Mouse (Mus musculus) lung, postnatal 10 days (tissue): ENCODE data around the gene A930002H24Rik.
A peak's percentile ranks its signal among the peaks of the same experiment; 100 is the strongest.
"Not testable (repeated sequence)": the region's sequence is repeated elsewhere in the genome, so short reads cannot be mapped to it uniquely, and the experiment has no call there.

Experiments used
- DNase-seq: peaks from one replicate; pipeline ENCODE4 v3.0.0; 2021

Gene A930002H24Rik

DNA sequence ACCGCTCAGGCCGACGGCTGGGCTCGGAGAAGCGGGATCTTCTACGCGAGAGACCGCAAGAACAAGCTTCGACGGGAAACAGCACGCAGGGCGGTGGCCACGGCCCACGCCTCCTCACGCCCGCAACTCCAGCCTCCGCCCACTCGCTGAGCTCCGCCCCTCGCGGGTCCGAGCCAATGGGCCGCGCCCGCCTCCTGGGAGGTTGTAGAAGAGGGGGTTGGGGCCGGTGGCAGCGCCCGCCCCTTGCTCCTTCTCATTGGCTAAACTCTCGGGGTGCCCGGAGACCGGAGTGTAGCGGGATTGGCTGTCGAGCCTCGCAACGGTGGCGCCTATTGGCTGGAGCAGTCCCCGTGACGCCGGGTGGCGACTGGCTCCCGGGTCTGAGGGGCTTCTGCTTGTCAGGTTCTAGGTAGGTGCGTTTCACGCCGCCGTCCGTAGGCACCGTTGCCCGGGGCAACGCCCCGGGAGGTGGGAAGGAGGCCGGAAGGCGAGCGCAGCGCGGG is at the start of gene A930002H24Rik:
Gene A930002H24Rik, minus strand, starts transcription at position 145 of the 503 bp plus-strand sequence.
- peak; percentile 99 for DNase-seq

DNA sequence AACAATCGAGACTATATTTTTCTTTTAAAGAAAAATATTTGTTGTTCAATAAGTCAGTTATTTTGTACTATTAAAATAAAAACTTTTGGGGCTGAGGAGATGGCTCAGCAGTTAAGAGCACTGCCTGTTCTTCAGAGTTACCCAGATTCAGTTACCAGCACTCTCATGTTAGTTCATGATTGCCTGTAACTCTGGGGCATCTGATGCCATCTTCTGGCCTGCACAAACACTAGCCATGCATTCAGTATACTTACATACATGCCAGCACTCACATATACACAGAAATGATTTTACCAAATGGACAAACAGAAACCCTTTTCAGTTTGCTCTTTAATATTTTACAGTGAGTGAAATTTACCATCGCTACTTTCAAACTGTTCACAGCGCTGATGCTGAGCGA is 45.7 kb upstream of the A930002H24Rik start:
- no peak for DNase-seq

DNA sequence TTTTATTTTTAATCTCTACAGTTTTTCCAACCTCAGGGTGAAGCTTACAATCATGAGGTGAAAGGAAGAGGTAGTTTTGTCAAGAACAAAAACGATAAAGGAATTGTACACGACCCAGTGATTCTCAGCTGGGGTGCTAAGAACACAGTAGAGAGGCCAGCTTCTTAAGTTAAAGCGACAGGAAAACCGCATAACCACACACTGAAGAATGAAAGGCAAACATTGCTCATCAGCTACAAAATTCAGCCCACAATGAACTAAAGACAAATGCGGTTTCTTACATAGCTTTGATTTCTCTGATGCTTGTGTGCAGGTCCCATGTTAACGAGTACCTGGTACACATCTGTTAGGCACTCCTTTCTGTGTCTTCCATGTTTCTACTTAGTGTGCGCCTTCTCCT is 33.5 kb upstream of the A930002H24Rik start:
- no peak for DNase-seq

DNA sequence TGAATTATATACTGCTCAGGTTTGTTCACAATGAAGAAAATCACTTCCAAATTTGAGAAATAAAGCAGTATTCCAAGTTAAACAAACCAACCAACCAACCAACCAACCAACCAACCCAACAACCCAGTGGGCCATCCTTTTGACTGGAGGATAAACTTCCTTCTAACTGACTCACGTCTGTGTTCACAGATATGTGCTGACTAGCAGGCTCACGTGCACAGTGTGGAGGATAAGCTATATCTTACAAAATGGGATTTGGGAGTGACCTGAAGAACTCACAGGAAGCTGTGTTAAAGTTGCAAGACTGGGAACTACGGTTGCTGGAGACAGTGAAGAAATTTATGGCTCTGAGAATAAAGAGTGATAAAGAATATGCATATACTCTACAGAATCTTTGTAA is 32.2 kb upstream of the A930002H24Rik start:
- DNase-seq = no peak

DNA sequence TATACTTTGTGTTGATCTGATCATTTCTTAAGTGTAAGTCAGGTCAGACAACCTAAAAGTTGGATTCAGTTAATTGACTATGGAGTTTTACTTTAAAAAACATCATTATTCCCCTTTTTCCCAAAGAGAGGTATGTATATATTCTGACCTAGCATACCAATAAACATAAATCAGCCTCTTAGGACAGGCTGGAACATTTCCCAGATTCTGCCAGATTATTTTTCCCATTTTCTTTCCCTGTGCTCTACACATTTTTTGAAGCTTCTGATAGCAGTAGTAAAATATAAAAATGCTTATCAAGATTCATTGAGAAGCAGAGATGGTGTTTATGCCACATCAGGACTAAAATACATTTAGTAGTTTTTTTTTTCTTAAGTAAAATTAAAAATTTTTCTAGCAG is 27.0 kb upstream of the A930002H24Rik start:
- no peak for DNase-seq

DNA sequence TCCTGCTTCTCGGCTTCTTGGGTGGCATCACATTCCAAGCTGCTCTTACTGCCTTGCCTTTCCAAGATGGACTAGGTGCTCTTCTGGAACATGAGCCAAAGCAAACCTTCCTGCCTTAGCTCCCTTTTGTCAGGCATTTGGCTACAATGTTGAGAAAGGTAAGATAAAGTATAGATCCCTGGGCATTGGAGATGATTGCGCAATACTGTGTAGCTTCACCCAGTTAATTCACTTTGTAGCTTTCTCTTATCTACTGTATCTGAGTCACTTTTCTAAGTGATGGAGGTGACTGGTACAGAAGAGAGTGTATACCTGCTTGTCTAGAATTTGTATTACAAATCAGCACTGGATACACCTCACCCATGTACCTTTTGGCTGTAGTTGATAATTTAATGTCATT is 23.4 kb upstream of the A930002H24Rik start:
- no peak for DNase-seq

DNA sequence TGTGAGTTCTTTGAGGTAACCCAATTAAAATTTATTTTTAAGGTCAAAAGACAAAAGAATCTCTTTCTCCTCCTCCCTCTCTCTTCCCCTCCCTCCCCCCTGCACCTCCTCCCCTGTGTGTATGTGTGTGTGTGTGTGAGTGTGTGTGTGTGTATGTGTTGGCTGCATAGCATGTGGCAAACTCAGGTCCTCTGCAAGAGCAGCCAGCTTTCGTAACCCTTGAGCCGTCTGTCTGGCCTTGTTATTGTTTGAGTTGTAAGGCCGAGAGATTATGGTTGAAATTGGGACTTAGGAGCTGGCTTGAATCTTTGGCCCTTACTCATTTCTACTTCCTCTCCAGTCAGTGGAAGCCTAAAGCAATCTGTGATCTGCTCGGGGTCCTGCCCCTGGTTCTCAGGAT is 16.4 kb upstream of the A930002H24Rik start:
- DNase-seq = no peak

DNA sequence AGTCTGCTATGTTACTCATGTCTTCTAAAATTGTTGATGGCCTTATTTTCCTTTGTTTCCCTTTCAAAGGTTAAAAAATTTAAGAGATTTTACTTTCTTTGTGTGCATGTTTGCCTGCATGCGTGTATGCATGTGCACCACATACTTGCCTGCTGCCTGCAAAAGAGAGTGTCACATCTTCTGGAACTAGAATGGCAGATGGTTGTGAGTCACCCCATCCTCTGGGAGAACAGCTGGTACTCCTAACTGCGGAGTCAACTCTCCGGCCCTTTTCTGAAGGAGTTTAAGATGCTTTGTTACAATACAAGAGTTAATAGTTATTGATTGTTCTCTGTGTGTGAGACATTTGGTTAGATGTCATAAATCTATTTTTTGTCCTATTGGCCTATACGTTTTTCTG is 15.3 kb upstream of the A930002H24Rik start:
- DNase-seq = no peak

DNA sequence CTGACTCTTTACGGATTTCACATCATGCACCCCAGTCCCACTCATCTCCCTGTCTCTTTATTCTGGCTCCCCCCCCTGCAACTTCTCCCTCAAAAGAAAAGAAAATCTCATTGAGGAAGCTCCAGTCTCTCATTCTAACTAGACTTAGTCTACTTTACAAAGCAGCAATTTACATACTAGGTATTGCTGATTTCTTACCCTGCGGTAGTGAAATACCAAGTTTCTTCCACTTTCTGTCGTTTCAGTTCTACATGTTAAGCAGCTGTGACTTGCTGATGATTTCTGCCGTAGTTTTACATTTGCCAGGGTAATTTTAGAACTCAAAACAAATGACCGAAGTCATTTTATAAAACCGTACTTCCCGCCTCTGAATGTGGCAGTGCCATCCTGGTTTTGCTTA is 8.2 kb upstream of the A930002H24Rik start:
- no peak for DNase-seq

DNA sequence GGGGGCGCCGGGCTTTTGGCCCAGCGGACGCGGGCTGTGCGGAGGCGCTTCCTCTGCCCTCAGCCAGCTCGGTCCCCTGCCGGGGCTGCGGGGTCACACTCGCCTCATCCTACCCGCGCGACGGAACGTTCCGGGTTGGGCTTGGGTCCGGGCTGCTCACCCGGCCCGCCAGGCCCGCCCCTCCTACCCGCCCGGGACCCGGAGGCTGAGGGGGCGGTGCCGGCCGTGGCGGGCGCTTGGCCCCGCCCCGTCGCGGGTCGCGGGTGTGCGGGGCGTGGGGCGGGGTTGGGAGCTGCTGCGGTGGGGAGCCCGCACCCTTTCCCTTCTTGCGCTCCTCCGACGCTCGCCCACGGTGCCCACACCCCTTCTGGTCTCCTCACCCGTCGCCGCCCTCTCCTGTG is 580 bp upstream of the A930002H24Rik start:
- peak; percentile 62 for DNase-seq

DNA sequence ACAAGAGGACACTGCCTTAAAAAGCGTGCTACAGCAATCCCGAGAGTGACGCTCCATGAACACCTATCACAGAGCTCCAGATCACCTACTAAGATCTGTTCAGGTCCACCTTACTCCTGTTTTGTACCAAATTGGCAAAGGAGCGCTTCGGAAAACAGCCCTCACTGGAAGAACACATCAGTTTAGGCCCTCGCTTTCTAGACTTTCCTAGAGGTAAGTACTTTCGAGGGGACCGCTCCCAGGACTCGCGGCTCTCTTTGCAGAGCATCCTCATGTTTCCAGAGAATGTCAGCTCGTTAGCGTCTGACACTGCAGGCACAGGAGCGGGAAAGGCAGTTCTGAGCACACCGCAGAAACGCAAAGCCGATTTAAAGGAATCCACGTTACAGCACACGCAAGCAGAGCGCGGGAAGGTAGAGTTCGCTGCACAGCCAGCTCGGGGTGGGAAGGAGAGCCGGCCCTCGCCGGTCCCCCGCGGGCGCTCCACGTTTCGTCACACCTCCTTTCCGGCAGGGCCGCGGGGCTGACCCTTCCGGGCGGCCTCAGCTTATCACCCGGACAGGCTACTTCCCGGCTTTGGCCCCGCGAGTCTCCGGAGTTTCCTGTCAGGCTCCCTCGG is 470 bp downstream of the A930002H24Rik start, which contains the start of gene Fer:
Gene Fer, plus strand, starts transcription at position 51 of the 619 bp plus-strand sequence.
- DNase-seq = peak; percentile 3

DNA sequence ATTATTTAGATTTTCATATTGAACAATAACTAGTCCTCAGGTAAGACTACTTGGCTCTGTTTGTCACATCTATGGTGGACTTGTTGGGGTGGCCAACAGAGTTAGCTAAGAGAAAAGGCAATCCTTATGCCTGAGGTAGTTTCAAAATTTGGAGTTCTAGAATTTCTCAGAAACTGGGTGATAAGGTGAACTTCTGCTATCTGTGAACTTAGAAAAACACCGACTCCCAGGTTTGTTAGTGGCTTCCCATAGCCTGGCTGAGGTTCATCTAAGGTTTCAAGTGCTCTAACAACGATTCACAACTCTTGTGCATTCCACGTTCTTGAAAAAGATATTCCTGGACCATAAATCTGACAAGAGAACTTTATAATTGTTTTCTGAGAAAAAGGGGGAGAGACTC is 1.2 kb downstream of the A930002H24Rik start:
- no peak for DNase-seq

DNA sequence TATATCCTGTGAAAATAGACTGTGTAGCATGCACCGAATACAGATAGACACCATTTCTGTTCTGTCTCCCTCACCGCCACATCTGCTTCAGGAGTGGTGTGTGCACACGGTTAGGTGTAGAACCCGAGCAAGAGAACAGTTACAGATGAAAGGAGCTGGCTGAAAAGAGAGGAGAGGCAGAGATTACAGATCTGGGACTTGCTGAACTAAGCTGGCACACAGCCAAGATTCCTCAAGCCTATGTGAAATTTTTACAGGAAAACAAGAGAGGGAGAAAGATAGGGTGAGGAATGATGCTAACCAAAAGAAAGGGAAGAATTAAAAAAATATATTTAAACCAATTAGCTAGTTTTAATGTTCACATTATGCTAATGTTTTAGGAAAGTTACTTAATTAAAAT is 2.6 kb downstream of the A930002H24Rik start:
- peak; percentile 8 for DNase-seq

DNA sequence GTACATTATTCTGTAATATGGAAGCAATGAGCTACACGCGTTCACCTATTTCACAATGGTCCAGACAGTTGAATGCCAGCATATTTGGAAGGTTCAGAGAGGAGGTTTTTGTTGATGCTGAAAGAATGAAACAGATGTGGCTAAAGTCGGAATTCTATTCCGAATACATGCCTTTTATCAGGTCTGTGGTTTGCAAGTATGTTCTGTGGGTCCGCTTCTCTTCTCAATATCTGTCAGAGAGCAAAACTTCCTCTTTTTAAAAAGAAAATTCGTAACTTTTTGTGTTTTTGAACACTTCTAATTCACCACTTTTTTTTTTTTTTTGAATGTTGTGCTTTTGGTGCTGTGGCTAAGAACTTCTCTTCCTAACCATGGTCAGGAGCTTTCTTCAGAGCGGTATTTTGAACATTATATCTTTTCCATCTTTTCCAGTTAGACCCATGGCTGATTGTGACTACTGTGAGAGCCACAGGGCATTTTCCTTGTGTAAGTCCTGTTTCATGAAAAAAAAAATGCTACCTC is 6.5 kb downstream of the A930002H24Rik start:
- DNase-seq = no peak

DNA sequence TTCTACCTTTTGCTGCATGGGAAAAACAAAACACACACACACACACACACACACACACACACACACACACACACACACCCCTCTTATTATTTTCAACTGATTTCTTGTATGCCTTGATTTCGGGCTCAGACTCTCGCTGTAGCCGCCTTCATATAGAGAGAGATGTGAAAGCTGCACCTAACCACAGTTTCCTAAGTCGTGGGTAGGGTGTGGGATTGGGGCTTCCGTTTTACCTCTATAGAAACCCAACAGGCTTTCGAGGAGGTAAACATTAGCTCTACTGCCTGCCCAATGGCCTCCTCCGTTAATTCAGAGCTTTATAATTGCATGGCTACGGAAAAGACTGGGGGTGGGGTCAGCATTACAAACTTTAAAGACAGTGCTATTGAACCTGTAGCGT is 13.6 kb downstream of the A930002H24Rik start:
- DNase-seq = no peak

DNA sequence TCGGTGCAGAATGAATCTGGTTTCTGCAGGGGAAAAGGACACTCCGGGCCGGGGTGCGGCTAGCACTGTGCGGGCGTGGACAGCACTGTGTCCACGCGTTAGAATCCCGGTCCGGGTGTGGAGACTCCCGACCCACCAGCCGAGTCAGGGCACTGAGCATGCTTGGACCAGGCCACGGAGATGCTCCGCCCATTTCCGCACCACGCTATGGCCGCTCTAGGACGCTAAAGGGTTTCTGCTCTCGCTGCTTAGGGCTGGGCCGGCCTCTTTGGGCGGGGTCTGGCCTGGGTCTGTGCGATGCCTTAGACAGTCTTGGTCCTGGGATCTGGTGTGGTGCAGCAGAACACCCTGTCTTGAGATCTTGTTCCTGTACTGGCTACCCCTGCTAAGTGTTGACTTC is 14.0 kb downstream of the A930002H24Rik start:
- DNase-seq = peak; percentile 95

DNA sequence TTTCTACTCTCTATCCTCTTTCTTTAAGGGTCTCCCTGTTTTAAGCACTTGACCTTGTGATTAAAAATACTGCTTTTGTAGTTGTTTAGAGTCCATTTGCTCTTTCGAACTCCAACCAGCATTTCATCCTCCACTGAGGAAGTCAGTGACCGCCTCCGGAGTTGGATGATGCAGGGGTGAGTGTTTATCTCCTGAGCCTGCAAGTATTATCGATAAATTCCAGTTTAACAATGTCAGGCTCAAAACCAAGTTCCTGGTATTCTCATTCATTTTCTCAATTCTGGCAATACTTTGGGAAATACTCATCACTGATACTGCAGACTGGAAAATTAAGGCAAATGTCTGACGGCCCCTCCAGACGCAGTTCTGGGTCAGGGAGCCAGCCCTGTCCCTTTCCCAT is 14.4 kb downstream of the A930002H24Rik start:
- no peak for DNase-seq

DNA sequence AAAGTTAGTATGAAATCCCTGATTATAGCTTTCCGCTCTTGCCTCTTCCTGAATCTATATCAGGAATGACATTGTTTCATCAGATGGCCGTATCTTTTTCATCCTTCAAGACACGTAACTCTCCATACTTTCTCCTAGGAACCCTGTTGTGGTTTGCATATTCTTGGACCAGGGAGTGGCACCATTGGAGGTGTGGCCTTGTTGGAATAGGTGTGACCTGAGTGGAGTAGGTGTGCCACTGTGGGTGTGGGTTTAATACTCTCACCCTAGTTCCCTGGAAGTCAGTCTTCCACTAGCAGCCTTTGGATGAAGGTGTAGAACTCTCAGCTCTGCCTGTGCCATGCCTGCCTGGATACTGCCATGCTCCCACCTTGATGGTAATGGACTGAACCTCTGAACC is 17.8 kb downstream of the A930002H24Rik start:
- DNase-seq = not testable (repeated sequence)

DNA sequence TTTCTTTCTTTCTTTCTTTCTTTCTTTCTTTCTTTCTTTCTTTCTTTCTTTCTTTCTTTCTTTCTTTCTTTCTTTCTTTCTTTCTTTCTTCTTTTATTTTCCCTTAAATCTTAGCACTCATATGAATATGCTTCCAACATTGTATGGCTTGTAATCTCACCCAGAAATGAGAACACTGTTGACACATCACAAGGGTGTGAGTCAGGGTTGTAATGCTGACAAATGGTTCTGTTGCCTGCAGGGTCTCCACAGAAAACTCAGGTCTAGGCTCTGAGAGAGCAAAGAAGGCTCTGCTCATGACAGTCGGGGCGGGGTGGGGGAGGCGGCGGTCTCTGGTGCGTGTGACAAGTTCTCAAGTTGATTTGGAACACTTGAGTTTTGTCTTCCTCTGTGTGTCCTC is 18.7 kb downstream of the A930002H24Rik start:
- no peak for DNase-seq

DNA sequence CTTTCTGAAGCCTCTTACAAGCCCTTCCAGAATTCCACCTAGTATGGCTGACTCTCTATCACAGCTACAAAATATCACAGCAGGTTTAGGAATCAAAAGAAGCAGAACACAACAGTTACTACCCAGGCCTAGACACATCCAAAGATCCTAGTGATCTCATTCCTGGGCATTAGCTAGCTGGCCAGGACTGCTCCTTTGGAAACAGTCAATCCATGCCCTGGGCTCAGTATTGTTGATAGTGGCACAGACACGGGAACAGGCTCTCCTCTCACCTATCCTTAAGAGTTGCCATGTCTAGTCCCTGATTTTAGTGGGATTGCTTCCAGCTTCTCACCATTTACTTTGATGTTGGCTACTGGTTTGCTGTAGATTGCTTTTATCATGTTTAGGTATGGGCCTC is 21.4 kb downstream of the A930002H24Rik start:
- no peak for DNase-seq

DNA sequence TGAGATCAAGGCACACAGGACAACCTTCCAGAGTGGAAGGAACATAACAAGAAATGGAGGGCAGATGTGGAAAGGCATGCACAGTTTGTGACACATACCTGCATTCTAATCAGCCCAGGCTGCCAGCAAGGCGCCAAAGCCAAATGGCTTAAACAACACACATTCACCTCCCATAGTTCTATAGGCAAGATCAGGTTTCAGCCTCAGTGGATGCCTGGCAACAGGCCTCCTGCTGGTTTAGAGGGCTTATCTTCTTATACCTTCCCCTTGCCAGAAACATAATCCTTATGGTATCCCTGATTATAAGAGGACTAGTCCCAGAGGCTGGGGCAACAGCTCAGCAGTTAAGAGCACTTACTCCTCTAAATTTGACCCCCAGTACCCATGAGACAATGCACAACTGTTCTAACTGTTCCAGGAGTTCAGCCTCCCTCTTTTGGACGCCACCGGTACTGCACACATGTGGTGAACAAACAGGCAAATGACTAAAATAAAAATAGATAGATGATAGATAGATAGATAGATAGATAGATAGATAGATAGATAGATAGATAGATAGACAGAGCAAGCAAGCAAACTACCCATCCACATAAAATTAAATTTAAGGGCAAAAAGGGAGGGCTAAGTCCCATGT is 23.8 kb downstream of the A930002H24Rik start:
- no peak for DNase-seq

DNA sequence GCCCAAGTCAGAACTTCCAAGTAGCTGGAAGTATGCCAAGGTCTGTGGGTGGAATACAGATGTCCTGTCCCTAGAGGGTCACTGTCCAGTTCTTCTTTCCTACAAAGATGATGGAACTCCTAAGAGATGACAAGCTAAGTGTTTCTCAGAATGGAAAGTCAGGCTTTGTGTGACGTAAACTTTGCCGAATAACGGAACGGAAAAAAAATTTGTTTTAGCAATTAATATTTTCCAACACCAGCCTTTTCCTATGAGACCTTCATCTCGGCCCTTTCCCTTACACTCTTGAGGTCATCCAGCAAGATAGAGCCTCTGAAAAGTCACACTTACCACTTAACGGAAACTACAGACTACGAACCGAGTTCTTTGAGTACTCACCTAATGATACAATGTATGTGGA is 25.4 kb downstream of the A930002H24Rik start:
- no peak for DNase-seq

DNA sequence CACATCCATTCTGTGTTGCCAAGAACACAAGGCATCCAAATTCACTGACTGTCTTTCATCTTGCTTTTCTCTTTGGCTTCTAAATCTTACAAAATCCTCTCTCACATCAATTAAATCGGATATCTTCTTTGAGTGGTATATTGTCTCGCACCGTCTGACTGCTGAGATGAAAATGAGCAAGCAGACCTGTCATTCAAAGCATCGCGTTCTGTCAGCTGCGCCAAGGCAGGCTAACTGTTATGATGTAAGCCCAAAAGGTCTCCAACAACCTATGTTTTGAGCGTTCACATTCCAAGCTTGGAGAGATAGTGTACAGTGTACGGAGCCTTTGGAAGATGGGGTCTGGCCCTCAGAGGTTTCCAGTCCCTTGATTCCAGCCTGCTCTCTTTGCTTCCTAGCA is 26.9 kb downstream of the A930002H24Rik start:
- no peak for DNase-seq

DNA sequence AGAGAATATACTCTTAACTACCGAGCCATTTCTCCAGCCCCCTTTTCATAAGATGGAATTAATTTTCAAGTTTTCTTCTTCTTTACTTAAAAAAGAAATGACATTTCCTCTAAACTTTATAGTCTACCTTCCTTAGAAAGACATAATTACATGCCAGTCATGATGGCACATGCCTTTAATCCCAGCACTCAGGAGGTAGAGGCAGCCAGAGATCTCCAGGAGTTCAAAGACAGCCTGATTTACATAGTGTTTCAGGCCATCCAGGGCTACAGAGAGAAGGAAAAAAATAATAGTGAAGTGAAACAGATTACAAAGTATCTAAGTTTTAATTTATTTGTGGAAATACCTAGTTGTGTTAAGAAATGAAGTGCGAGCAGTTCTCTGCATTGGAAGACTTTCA is 27.4 kb downstream of the A930002H24Rik start:
- no peak for DNase-seq

DNA sequence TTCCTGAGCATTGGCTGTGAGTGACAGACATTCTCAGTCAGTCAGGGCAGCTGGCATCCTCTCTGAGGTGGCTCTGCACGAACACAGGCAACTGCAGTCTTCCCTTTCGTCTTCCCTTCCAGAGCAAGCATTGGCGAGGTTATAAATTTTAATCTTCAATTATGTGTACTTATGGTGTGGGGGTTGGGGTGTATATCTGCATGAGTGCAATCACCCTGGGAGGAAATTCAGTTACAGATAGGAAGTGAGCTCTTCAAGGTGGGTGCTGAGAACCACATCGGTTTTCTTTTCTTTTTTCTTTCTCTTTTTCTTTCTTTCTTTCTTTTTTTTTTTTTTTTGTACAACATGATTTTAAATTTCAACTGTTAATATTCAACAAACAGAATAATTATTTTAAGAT is 32.0 kb downstream of the A930002H24Rik start:
- no peak for DNase-seq
